Mouse (Mus musculus): ENCODE results near the gene Scn4a. TPM values are rescaled to one million over a fixed set of nuclear protein-coding genes. Genes with fewer than 3 reads are reported as not detected.

Gene Scn4a
- polyA plus RNA-seq, 1 experiment from 2014 or later = 0.04 TPM

DNA sequence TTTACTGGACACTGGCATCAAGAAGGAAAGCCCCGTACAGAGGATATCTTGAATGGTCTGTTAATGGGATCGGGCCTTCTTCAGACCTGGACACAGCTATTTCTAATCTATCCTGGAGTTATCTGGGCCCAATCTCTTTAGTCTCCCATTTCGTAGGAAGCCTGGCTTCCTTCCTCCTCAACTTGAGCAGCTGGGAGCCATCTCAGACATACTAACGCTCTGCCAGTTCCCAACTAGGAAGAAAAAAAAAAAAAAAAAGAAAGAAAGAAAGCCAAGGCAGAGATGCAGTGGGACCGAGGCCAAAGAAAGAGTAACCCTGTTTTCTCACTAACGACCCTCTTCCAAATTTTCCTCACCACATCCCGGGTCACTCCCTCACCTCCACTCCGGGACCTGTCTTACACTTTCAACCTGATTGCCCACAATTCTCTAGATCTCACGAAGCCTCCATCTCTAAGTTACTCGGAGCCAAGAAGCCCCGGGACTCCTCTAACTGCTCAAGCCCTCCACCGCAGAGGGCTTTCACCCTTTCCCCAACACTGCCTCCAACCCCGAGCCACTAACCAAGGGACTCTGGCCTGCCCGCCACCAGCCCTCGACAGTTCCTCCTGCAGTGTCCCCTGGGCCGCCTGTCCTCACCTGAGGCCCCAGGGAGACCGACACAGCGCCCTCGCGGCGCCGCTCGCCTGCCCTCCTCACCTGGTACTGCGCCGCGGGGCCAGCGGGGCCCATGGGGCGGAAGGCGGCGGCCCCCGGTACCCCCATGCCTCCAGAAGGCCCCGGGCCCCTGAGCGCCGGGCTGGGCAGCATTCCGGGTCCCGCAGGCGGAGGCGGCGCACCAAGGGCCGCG, 81.1 kb downstream of the Scn4a start:
- ATAC-seq (replicated peaks; ENCODE audit: low FRiP score, low TSS enrichment, low read depth) (peak; percentile 30), DNase-seq (ENCODE audit: low spot score) (peak; percentile 68)
- Histone ChIP-seq H3K27me3 (replicated peaks; ENCODE audit: control insufficient read depth, insufficient read depth, low read length) (no peaks in the 10 kb centered on the region), H3K9ac (ENCODE audit: low read length) (peak overlapping the region; percentile 96), H3K4me1 (replicated peaks; ENCODE audit: control insufficient read depth, insufficient read depth, low read length) (peaks cover 57% of the 10 kb centered on the region), H3K27ac (ENCODE audit: low read depth) (peak overlapping the region; percentile 90), H3K4me3 (ENCODE audit: low read depth, low read length) (peak overlapping the region; percentile 83), H3K9me3 (ENCODE audit: control insufficient read depth, low read length) (no peaks in the 10 kb centered on the region), H3K36me3 (ENCODE audit: control insufficient read depth, insufficient read depth, low read length) (peaks cover 9% of the 10 kb centered on the region), H3K4me2 (ENCODE audit: low read length) (peak overlapping the region; percentile 75)
- WGBS = 1% methylated on average over 41 of the region's 41 CpGs

DNA sequence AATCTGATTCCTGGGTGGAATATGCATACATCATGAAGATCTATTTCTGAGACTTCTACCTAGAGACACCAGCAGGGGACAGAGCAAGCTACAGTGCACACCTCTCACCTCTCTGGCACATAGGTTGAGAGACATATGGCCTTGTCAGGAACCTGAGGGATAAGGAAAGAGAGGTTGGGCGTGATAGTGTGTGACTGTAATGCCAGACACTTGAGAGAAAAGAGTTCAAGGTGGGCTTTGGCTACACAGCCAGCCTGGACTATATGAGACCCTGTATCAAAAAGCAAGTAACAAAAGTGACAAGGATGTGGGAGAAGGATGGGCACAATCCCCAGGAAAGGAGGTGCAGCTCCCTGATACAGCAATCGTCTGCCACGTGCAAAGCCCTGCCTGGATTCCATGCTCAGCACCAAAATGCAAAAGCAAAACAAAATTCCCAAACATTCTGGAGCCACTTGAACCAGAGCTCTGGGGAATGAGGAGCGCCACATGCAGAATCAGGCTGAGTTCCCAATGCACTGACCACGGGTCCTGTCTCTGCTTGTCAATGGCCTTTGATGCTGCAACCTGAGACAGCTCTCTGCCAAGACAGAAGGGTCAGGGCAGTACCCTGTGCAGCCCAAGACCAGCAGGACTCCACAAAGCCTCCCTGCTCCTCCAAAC, 81.8 kb downstream of the Scn4a start:
- Histone ChIP-seq H3K4me2 (ENCODE audit: low read length) (peak overlapping the region; percentile 75), H3K9me3 (ENCODE audit: control insufficient read depth, low read length) (no peaks in the 10 kb centered on the region), H3K27me3 (replicated peaks; ENCODE audit: control insufficient read depth, insufficient read depth, low read length) (no peaks in the 10 kb centered on the region), H3K27ac (ENCODE audit: low read depth) (peak overlapping the region; percentile 90), H3K36me3 (ENCODE audit: control insufficient read depth, insufficient read depth, low read length) (peaks cover 16% of the 10 kb centered on the region), H3K4me3 (ENCODE audit: low read depth, low read length) (peak overlapping the region; percentile 83), H3K9ac (ENCODE audit: low read length) (peak overlapping the region; percentile 96), H3K4me1 (replicated peaks; ENCODE audit: control insufficient read depth, insufficient read depth, low read length) (peaks cover 56% of the 10 kb centered on the region)
- ATAC-seq (replicated peaks; ENCODE audit: low FRiP score, low TSS enrichment, low read depth) (no peak), DNase-seq (ENCODE audit: low spot score) (no peak)
- 16% methylated on average over 5 of the region's 5 CpGs for WGBS

DNA sequence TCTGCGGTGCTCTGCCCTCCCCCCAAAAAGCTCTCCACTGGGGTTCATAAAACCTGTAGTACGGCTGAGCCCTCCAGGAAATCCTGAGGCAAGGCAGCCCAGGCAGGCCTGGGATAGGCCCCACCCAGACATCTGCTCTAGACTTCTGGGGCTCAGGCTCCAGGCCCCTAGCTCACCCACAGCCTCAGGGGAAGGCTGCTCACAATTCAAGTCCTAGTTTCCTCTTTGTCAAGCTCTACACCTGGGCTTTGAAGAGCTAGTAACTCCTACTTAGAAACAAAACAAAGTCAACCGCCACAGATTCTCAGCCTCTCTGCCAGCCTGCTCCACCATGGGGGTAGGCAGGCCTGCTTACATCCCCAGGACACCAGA, 84.0 kb downstream of the Scn4a start:
- 18% methylated on average over 3 of the region's 3 CpGs for WGBS
- peak overlapping the region; percentile 41 for H3K4me2 ChIP-seq (ENCODE audit: low read length)
- ATAC-seq (replicated peaks; ENCODE audit: low FRiP score, low TSS enrichment, low read depth) = no peak
- H3K27me3 ChIP-seq (replicated peaks; ENCODE audit: control insufficient read depth, insufficient read depth, low read length) = no peaks in the 10 kb centered on the region
- H3K9ac ChIP-seq (ENCODE audit: low read length) = peak overlapping the region; percentile 2; the same call in 1 of the 2 replicates
- H3K27ac ChIP-seq (ENCODE audit: low read depth) = peak overlapping the region; percentile 79
- H3K4me1 ChIP-seq (replicated peaks; ENCODE audit: control insufficient read depth, insufficient read depth, low read length) = peaks cover 36% of the 10 kb centered on the region
- peak; percentile 74 for DNase-seq (ENCODE audit: low spot score)
- H3K9me3 ChIP-seq (ENCODE audit: control insufficient read depth, low read length) = no peaks in the 10 kb centered on the region
- H3K4me3 ChIP-seq (ENCODE audit: low read depth, low read length) = peak overlapping the region; percentile 13; the same call in 1 of the 2 replicates
- H3K36me3 ChIP-seq (ENCODE audit: control insufficient read depth, insufficient read depth, low read length) = peaks cover 38% of the 10 kb centered on the region

Other genes with a start within 250 kb of the Scn4a start
- gene Gm10840, start 192.4 kb downstream of the Scn4a start, polyA plus RNA-seq (2014; fragmentation: Nextera tagmentation; extraction: Ambion mirVana) = not detected in 2 replicates
- gene Limd2, start 192.4 kb downstream of the Scn4a start, polyA plus RNA-seq (2014; fragmentation: Nextera tagmentation; extraction: Ambion mirVana) = 129 and 153 TPM in 2 replicates
- gene Strada, start 151.1 kb downstream of the Scn4a start, polyA plus RNA-seq (2014; fragmentation: Nextera tagmentation; extraction: Ambion mirVana) = 20.6 and 25.1 TPM in 2 replicates
- gene Ccdc47, start 136.9 kb downstream of the Scn4a start, polyA plus RNA-seq (2014; fragmentation: Nextera tagmentation; extraction: Ambion mirVana) = 64.4 and 76.1 TPM in 2 replicates
- gene Ddx42, start 136.4 kb downstream of the Scn4a start, polyA plus RNA-seq (2014; fragmentation: Nextera tagmentation; extraction: Ambion mirVana) = 66.5 and 80.8 TPM in 2 replicates
- 65.1 and 69.9 TPM in 2 replicates for gene Ftsj3, start 97.2 kb downstream of the Scn4a start, polyA plus RNA-seq (2014; fragmentation: Nextera tagmentation; extraction: Ambion mirVana)
- 248 and 256 TPM in 2 replicates for gene Psmc5, start 97.1 kb downstream of the Scn4a start, polyA plus RNA-seq (2014; fragmentation: Nextera tagmentation; extraction: Ambion mirVana)
- 64.4 and 72.4 TPM in 2 replicates for gene Smarcd2, start 80.3 kb downstream of the Scn4a start, polyA plus RNA-seq (2014; fragmentation: Nextera tagmentation; extraction: Ambion mirVana)
- 0.16 and 0.26 TPM in 2 replicates for gene Tcam1, start 76.6 kb downstream of the Scn4a start, polyA plus RNA-seq (2014; fragmentation: Nextera tagmentation; extraction: Ambion mirVana)
- not detected in 2 replicates for gene Gh, start 51.4 kb downstream of the Scn4a start, polyA plus RNA-seq (2014; fragmentation: Nextera tagmentation; extraction: Ambion mirVana)
- 3.8 and 4.2 TPM in 2 replicates for gene Cd79b, start 38.5 kb downstream of the Scn4a start, polyA plus RNA-seq (2014; fragmentation: Nextera tagmentation; extraction: Ambion mirVana)
- gene Prr29, start 12.2 kb upstream of the Scn4a start, polyA plus RNA-seq (2014; fragmentation: Nextera tagmentation; extraction: Ambion mirVana) = 0.60 and 0.74 TPM in 2 replicates
- 41.6 and 50.5 TPM in 2 replicates for gene Icam2, start 34.8 kb upstream of the Scn4a start, polyA plus RNA-seq (2014; fragmentation: Nextera tagmentation; extraction: Ambion mirVana)
- gene Ern1, start 134.6 kb upstream of the Scn4a start, polyA plus RNA-seq (2014; fragmentation: Nextera tagmentation; extraction: Ambion mirVana) = 7.1 and 7.6 TPM in 2 replicates